Mouse (Mus musculus) neural tube, postnatal 0 days (tissue): Measurements from ENCODE around the gene Wipi1. TPM values are rescaled to one million over a fixed set of nuclear protein-coding genes. Genes with fewer than 3 reads are reported as not detected.

Experiments
- polyA plus RNA-seq: library from polyadenylated mRNA; unstranded; fragments of >200 nt; fragmentation: Nextera tagmentation; extraction: Ambion mirVana; gene quantifications from 2 replicates; pipeline ENCODE4 v1.2.1, GENCODE M21; 2015

The Wipi1 gene
- 23.0 and 25.2 TPM in 2 replicates for polyA plus RNA-seq

DNA sequence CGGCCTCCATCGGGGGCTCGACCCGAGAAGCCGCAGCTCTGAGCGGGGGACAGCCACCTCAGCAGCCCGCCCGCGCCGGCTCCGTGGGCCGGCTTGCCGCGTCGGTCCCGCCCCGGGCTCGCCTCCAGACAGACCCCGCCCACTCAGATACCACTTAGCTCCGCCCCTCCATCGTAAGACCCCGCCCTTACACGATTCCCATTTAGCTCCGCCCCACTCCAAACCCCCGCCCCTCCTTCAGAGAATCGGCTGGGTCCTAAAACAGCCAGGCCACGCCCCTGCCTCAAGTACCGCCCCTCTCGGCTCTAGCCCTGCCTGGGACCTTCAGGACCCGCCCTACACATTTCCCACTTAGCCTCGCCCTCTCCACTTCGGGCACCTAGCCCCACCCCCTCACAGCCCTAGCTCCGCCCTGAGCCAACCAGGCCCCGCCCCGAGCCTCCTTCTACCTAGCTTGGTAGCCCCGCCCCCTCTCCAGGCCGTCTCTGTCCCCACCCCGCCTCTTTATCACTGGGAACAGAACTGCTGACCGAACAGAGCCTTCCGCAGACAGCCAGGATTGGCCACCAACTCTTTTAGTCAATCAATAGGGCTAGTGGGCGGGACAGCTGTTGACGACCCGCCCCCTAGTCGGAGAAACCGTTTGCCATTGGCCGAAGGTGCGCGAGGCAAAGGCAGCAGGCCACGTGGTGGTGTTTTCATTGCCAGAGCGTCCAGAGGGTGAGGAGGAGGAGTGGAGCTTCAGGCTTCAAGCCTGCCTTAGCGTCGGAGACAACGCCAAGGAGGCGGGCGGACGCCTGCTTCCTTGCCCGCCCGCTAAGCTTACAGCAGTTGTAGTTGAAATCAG is at the start of gene Wipi1:
Gene Wipi1 (minus strand): TSS at position 665 of the 847 bp plus-strand sequence.

DNA sequence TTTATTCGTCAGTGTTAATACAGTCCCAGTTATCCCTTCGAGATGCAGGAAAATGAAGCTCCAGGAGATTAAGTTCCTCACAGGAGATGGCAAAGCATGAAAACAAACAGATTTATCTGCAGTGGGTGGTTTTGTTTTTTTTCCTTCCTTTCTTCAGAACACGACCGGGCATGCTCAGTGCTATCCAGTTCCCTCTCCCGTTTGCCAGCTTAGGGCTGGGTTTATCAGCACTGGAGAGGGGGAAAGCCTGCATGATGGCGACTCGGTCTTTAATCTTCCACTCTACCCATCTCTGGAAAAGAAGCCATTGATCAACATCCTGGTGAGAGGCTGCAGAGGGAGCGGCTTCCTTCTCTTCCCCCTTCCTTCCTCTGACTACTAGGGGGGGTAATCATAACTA is 37.4 kb upstream of the Wipi1 start, which contains the start of gene Prkar1a:
Gene Prkar1a (plus strand): TSS at position 200 of the 400 bp plus-strand sequence.

Other genes starting within 250 kb of the Wipi1 start
- gene Gna13, start 249.1 kb downstream of the Wipi1 start, polyA plus RNA-seq, result 29.7 and 38.2 TPM in 2 replicates
- 0.05 TPM in 1 of 2 replicates, not detected in the other for gene 9930022D16Rik, start 198.1 kb downstream of the Wipi1 start, polyA plus RNA-seq
- 37.6 and 38.7 TPM in 2 replicates for gene Amz2, start 186.0 kb downstream of the Wipi1 start, polyA plus RNA-seq
- 4.3 and 6.5 TPM in 2 replicates for gene Arsg, start 138.6 kb downstream of the Wipi1 start, polyA plus RNA-seq
- 5.8 and 8.2 TPM in 2 replicates for gene Slc16a6, start 138.4 kb downstream of the Wipi1 start, polyA plus RNA-seq
- gene Prkar1a, start 37.4 kb upstream of the Wipi1 start, polyA plus RNA-seq, result 408 and 412 TPM in 2 replicates
- 21.7 and 23.6 TPM in 2 replicates for gene Fam20a, start 110.3 kb upstream of the Wipi1 start, polyA plus RNA-seq
- not detected in 2 replicates for gene 1700012B07Rik, start 216.1 kb upstream of the Wipi1 start, polyA plus RNA-seq